Mouse (Mus musculus) 3T3-L1 (cell line): ENCODE measurements at regions not wholly inside any gene's neighbourhood (a gene's known extent, or its start where the extent isn't known, plus 50 kb on each side); places are given as distances from the start of the nearest gene placed in this dataset.

Experiments used
- DNase-seq: peaks from one replicate; pipeline ENCODE4 v3.0.0-alpha.2; 2015; ENCODE audit warnings: low read depth, low spot score

- DNase-seq = peak; percentile 9
Observed at GRCm38 (mm10) chr6:139391307-139391706, 110.5 kb downstream of the Rergl start.

GRCm38 (mm10) chr6:139350939-139351338 lies 150.8 kb downstream of the Rergl start:
- no peak for DNase-seq

GRCm38 (mm10) chr6:139325226-139325625 lies 176.6 kb downstream of the Rergl start:
- DNase-seq = no peak

GRCm38 (mm10) chr6:139307651-139308050 lies 194.1 kb downstream of the Rergl start:
- DNase-seq = no peak

GRCm38 (mm10) chr6:139304306-139304705 lies 197.5 kb downstream of the Rergl start:
- no peak for DNase-seq

- DNase-seq = no peak
Observed at GRCm38 (mm10) chr6:139295701-139296100, 206.1 kb downstream of the Rergl start.

GRCm38 (mm10) chr6:139279093-139279492 lies 222.7 kb downstream of the Rergl start:
- no peak for DNase-seq

- DNase-seq = no peak
Observed at GRCm38 (mm10) chr6:139275512-139275911, 226.3 kb downstream of the Rergl start.

- DNase-seq = no peak
Observed at GRCm38 (mm10) chr6:139253704-139254103, 248.1 kb downstream of the Rergl start.

GRCm38 (mm10) chr6:139248920-139249547 lies 252.7 kb downstream of the Rergl start:
- peak; percentile 63 for DNase-seq

GRCm38 (mm10) chr6:139226127-139226526 lies 275.6 kb downstream of the Rergl start:
- DNase-seq = no peak

- DNase-seq = no peak
Observed at GRCm38 (mm10) chr6:139214488-139214887, 287.3 kb downstream of the Rergl start.

GRCm38 (mm10) chr6:139210256-139210655 lies 291.5 kb downstream of the Rergl start:
- no peak for DNase-seq

GRCm38 (mm10) chr6:139198601-139199000 lies 303.2 kb downstream of the Rergl start:
- DNase-seq = no peak

- no peak for DNase-seq
Observed at GRCm38 (mm10) chr6:139186431-139186830, 315.3 kb downstream of the Rergl start.

- DNase-seq = no peak
Observed at GRCm38 (mm10) chr6:139160352-139160751, 341.4 kb downstream of the Rergl start.

- no peak for DNase-seq
Observed at GRCm38 (mm10) chr6:139159741-139160140, 342.0 kb downstream of the Rergl start.

GRCm38 (mm10) chr6:139154802-139155201 lies 347.0 kb downstream of the Rergl start:
- no peak for DNase-seq

GRCm38 (mm10) chr6:139135693-139136092 lies 366.1 kb downstream of the Rergl start:
- no peak for DNase-seq

GRCm38 (mm10) chr6:139132083-139132679 lies 369.6 kb downstream of the Rergl start:
- DNase-seq = no peak

GRCm38 (mm10) chr6:139108263-139108662 lies 393.5 kb downstream of the Rergl start:
- no peak for DNase-seq

- no peak for DNase-seq
Observed at GRCm38 (mm10) chr6:139103397-139103796, 398.4 kb downstream of the Rergl start.

- DNase-seq = no peak
Observed at GRCm38 (mm10) chr6:139099273-139099672, 402.5 kb downstream of the Rergl start.

GRCm38 (mm10) chr6:139075433-139075832 lies 417.1 kb upstream of the Igbp1b start:
- no peak for DNase-seq
